Mouse (Mus musculus): ENCODE results near the gene Gramd2.
A peak's percentile ranks its signal among the peaks of the same experiment; 100 is the strongest.

Gramd2 gene

GRCm38 (mm10) chr9:59679678-59680533, at the start of gene Gramd2:
Gramd2 (plus strand) TSS chr9:59680144.
- peak; percentile 74 for DNase-seq

GRCm38 (mm10) chr9:59638372-59638771, 41.6 kb upstream of the Gramd2 start:
- no peak for DNase-seq

GRCm38 (mm10) chr9:59639936-59640335, 40.0 kb upstream of the Gramd2 start:
- DNase-seq: no peak

GRCm38 (mm10) chr9:59641320-59641719, 38.6 kb upstream of the Gramd2 start:
- no peak for DNase-seq

GRCm38 (mm10) chr9:59649911-59650310, 30.0 kb upstream of the Gramd2 start:
- DNase-seq: no peak

GRCm38 (mm10) chr9:59653371-59653770, 26.6 kb upstream of the Gramd2 start:
- no peak for DNase-seq

- no peak for DNase-seq
Observed at GRCm38 (mm10) chr9:59654450-59654983, 25.4 kb upstream of the Gramd2 start.

- DNase-seq: peak; percentile 95
Observed at GRCm38 (mm10) chr9:59655958-59656634, 23.8 kb upstream of the Gramd2 start, which contains the start of gene Pkm. Pkm (plus strand) TSS chr9:59656368.

GRCm38 (mm10) chr9:59656635-59657617, 23.0 kb upstream of the Gramd2 start:
- peak; percentile 92 for DNase-seq

- peak; percentile 41 for DNase-seq
Observed at GRCm38 (mm10) chr9:59658146-59658545, 21.8 kb upstream of the Gramd2 start.

GRCm38 (mm10) chr9:59659036-59660026, 20.6 kb upstream of the Gramd2 start:
- peak; percentile 94 for DNase-seq

GRCm38 (mm10) chr9:59660421-59660820, 19.5 kb upstream of the Gramd2 start:
- no peak for DNase-seq

GRCm38 (mm10) chr9:59661298-59661975, 18.5 kb upstream of the Gramd2 start:
- DNase-seq: no peak

GRCm38 (mm10) chr9:59663226-59663625, 16.7 kb upstream of the Gramd2 start:
- DNase-seq: no peak

- no peak for DNase-seq
Observed at GRCm38 (mm10) chr9:59663957-59664356, 16.0 kb upstream of the Gramd2 start.

GRCm38 (mm10) chr9:59664664-59665256, 15.2 kb upstream of the Gramd2 start:
- DNase-seq: no peak

- no peak for DNase-seq
Observed at GRCm38 (mm10) chr9:59666016-59666415, 13.9 kb upstream of the Gramd2 start.

- no peak for DNase-seq
Observed at GRCm38 (mm10) chr9:59666813-59667212, 13.1 kb upstream of the Gramd2 start.

GRCm38 (mm10) chr9:59667250-59667649, 12.7 kb upstream of the Gramd2 start:
- DNase-seq: no peak

- DNase-seq: no peak
Observed at GRCm38 (mm10) chr9:59667904-59668303, 12.0 kb upstream of the Gramd2 start.

Data from thymus, postnatal 4 days (tissue).